Mouse (Mus musculus) layer of hippocampus, adult 6 months (tissue): Measurements from ENCODE around the gene Lmod2. TPM values are rescaled to one million over a fixed set of nuclear protein-coding genes. Genes with fewer than 3 reads are reported as not detected.

Source experiments
- long read RNA-seq, 2 experiments: library from polyadenylated mRNA; unstranded; transcript quantifications; one replicate each; pipeline ENCODE4 v2.0.0; 2019 to 2020
- polyA plus RNA-seq: library from polyadenylated mRNA; unstranded; fragments of <200 nt; fragmentation: Nextera tagmentation; gene quantifications from 2 replicates; pipeline ENCODE4 v1.2.3, GENCODE M21; 2021

Gene Lmod2
- not detected in 2 replicates for polyA plus RNA-seq
- long read RNA-seq, experiment 1, result 0 reads
- long read RNA-seq, experiment 2, result 0 reads

GRCm38 (mm10) chr6:24597500-24597899 is at the start of gene Lmod2:
Lmod2 (plus strand) TSS chr6:24597762.

Other genes starting within 250 kb of the Lmod2 start
- 0.59 and 2.4 TPM in 2 replicates for gene Iqub, start 82.7 kb upstream of the Lmod2 start, polyA plus RNA-seq
- gene Ndufa5, start 69.7 kb upstream of the Lmod2 start, polyA plus RNA-seq, result 1,456 and 1,533 TPM in 2 replicates
- gene Asb15, start 69.6 kb upstream of the Lmod2 start, polyA plus RNA-seq, result not detected in 2 replicates
- gene Wasl, start 67.2 kb downstream of the Lmod2 start, polyA plus RNA-seq, result 171 and 240 TPM in 2 replicates
- not detected in 2 replicates for gene Hyal6, start 135.5 kb downstream of the Lmod2 start, polyA plus RNA-seq
- not detected in 2 replicates for gene Hyal4, start 150.6 kb downstream of the Lmod2 start, polyA plus RNA-seq
- not detected in 2 replicates for gene Spam1, start 193.4 kb downstream of the Lmod2 start, polyA plus RNA-seq